Mouse (Mus musculus): ENCODE measurements around the gene Fam122b.

Fam122b gene

DNA sequence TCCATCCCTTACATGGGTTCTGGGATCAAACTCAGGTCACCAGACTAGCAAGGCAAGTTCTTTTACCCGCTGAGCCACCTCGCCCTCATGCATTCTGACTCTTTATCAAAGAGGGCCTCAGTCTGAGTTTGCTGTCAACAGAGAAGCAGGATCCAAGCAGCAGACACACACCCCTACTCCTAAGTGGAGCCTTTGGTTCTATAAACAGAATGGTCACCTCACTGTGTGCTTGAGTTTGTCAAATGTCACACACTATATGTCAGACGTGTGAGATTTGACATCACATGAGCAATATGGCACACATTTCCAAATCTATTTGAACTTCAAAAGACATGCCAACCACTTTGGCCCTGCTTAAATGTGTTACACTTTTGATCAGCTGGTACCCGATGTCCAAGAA lies 71.9 kb downstream of the Fam122b start:
- no peak for DNase-seq (ENCODE audit: low read depth)

DNA sequence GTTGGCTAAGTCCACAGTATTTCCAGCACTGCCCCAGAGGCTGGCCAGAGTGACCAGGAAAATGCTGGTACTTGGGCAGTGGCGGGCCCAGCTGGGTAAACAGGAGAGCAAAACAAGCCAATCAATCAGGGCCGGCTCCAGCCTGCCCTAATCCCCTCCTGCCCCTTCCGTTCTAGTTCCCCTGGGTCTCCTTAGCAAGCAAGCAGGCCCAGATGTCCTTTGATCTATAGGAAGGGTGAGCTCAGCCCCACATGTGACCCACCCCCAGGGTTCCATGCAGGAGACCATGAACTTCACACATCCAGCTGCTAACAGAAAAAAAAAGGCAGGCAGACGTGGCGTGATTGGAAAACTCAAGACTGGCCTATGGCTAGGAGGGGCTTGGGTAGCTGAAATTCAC lies 73.2 kb downstream of the Fam122b start:
- DNase-seq (ENCODE audit: low read depth) = no peak

Data from fibroblast of lung, adult 2 months (primary cell).